Mouse (Mus musculus) kidney, adult 8-10 months (tissue): ENCODE data around the gene Cfap73.

Experiments used
- DNase-seq, 2 experiments: peaks; one replicate each; pipeline ENCODE4 v3.0.0; 2022

The Cfap73 gene

GRCm38 (mm10) chr5:120634131-120634530 is at the start of gene Cfap73:
Gene Cfap73, minus strand, starts transcription at chr5:120634235.
- no peak for DNase-seq

- no peak for DNase-seq
Observed at GRCm38 (mm10) chr5:120682982-120683771, 49.1 kb upstream of the Cfap73 start.

- DNase-seq: no peak
Observed at GRCm38 (mm10) chr5:120680918-120681317, 46.9 kb upstream of the Cfap73 start.

GRCm38 (mm10) chr5:120679676-120680555 is 45.9 kb upstream of the Cfap73 start:
- DNase-seq: peak; percentile 70 to 79

- DNase-seq: peak in 1 of 2 experiments; percentile 4
Observed at GRCm38 (mm10) chr5:120677516-120677915, 43.5 kb upstream of the Cfap73 start.

- DNase-seq: no peak
Observed at GRCm38 (mm10) chr5:120674229-120675145, 40.5 kb upstream of the Cfap73 start.

GRCm38 (mm10) chr5:120673626-120674025 is 39.6 kb upstream of the Cfap73 start:
- DNase-seq: peak in 1 of 2 experiments; percentile 62

GRCm38 (mm10) chr5:120671865-120672264 is 37.8 kb upstream of the Cfap73 start:
- no peak for DNase-seq

GRCm38 (mm10) chr5:120670132-120670531 is 36.1 kb upstream of the Cfap73 start:
- DNase-seq: no peak

GRCm38 (mm10) chr5:120668761-120669160 is 34.7 kb upstream of the Cfap73 start:
- DNase-seq: no peak

- no peak for DNase-seq
Observed at GRCm38 (mm10) chr5:120664888-120665287, 30.9 kb upstream of the Cfap73 start.

GRCm38 (mm10) chr5:120660816-120661215 is 26.8 kb upstream of the Cfap73 start:
- DNase-seq: no peak

- no peak for DNase-seq
Observed at GRCm38 (mm10) chr5:120656281-120656751, 22.3 kb upstream of the Cfap73 start.

GRCm38 (mm10) chr5:120653873-120654272 is 19.8 kb upstream of the Cfap73 start:
- no peak for DNase-seq

- DNase-seq: no peak
Observed at GRCm38 (mm10) chr5:120652915-120653701, 19.1 kb upstream of the Cfap73 start.

- DNase-seq: no peak
Observed at GRCm38 (mm10) chr5:120651230-120651629, 17.2 kb upstream of the Cfap73 start.

GRCm38 (mm10) chr5:120649938-120650337 is 15.9 kb upstream of the Cfap73 start:
- no peak for DNase-seq

- DNase-seq: no peak
Observed at GRCm38 (mm10) chr5:120649374-120649933, 15.4 kb upstream of the Cfap73 start.

GRCm38 (mm10) chr5:120648569-120649373 is 14.7 kb upstream of the Cfap73 start, which contains the start of gene Rasal1:
Gene Rasal1, plus strand, starts transcription at chr5:120648812.
- DNase-seq: peak in 1 of 2 experiments; percentile 17

- no peak for DNase-seq
Observed at GRCm38 (mm10) chr5:120647814-120648491, 13.9 kb upstream of the Cfap73 start.
